Mouse (Mus musculus) forebrain, postnatal 0 days (tissue): ENCODE measurements around the gene Krt20. TPM values are rescaled to one million over a fixed set of nuclear protein-coding genes. Genes with fewer than 3 reads are reported as not detected.

ENCODE experiments used
- ATAC-seq: fragments of 200-750 bp; cut with Nextera tagmentation; 2 replicates; pipeline ENCODE4 v1.8.0; 2017; ENCODE audit warnings: mild to moderate bottlenecking, moderate library complexity
- DNase-seq: peaks from one replicate; pipeline ENCODE4 v3.0.0-alpha.2; 2015
- H3K27ac ChIP-seq: fragments of 300-500 bp; sonication (generic); 2 replicates; pipeline ENCODE4 v1.5.1; 2014; ENCODE audit warnings: low read depth, mild to moderate bottlenecking, antibody characterized with exemption, low read length, moderate library complexity, mixed read lengths
- H3K27me3 ChIP-seq: fragments of 300-500 bp; sonication (generic); 2 replicates; pipeline ENCODE4 v1.6.1; 2014; ENCODE audit warnings: mild to moderate bottlenecking, low read length, mixed read lengths; ENCODE audit not compliant: insufficient read depth
- H3K36me3 ChIP-seq: fragments of 300-500 bp; sonication (generic); 2 replicates; pipeline ENCODE4 v1.6.1; 2014; ENCODE audit warnings: mild to moderate bottlenecking, moderate library complexity; ENCODE audit not compliant: insufficient read depth
- H3K4me1 ChIP-seq: fragments of 300-500 bp; sonication (generic); 2 replicates; pipeline ENCODE4 v1.6.1; 2014; ENCODE audit warnings: antibody characterized with exemption; ENCODE audit not compliant: insufficient read depth
- H3K4me2 ChIP-seq: fragments of 300-500 bp; sonication (generic); 2 replicates; pipeline ENCODE4 v1.6.1; 2014; ENCODE audit warnings: low read depth, mild to moderate bottlenecking, moderate library complexity
- H3K4me3 ChIP-seq: fragments of 300-500 bp; sonication (generic); 2 replicates; pipeline ENCODE4 v1.5.1; 2014; ENCODE audit warnings: low read depth, low read length, mixed read lengths
- H3K9ac ChIP-seq: fragments of 300-500 bp; sonication (generic); 2 replicates; pipeline ENCODE4 v1.6.1; 2014; ENCODE audit warnings: mild to moderate bottlenecking
- H3K9me3 ChIP-seq: fragments of 300-500 bp; sonication (generic); 2 replicates; pipeline ENCODE4 v1.6.1; 2016; ENCODE audit warnings: low read length
- CTCF ChIP-seq: sonication (generic); IDR thresholded peaks from 2 replicates; pipeline ENCODE4 v1.5.1; 2016; ENCODE audit warnings: antibody characterized with exemption, control low read depth, low read depth
- WGBS: fragments of 180-500 bp; shearing (Covaris S2); extraction: QIAGEN DNeasy Blood & Tissue Kit; methylation state at CpG from one replicate; pipeline ENCODE4 v1.1.7; 2014; 5-methylcytosine and 5-hydroxymethylcytosine counted together
- polyA plus RNA-seq: library from polyadenylated mRNA; unstranded; fragments of >200 nt; fragmentation: Nextera tagmentation; extraction: Ambion mirVana; gene quantifications from 2 replicates; pipeline ENCODE4 v1.2.1, GENCODE M21; 2015
- total RNA-seq: library from RNA; depleted of rRNA; stranded (reverse); fragments of >200 nt; gene quantifications from 2 replicates; pipeline ENCODE4 v1.2.3, GENCODE M21; 2014; rRNA removed

Gene Krt20
- total RNA-seq (not detected in 2 replicates), polyA plus RNA-seq (0.09 and 0.10 TPM in 2 replicates)

GRCm38 (mm10) chr11:99437972-99438371 is at the start of gene Krt20:
Gene Krt20 (minus strand): TSS chr11:99438150.
- WGBS = 67% methylated on average over 10 of the region's 10 CpGs
- no peaks in the 10 kb centered on the region for H3K9me3 ChIP-seq

GRCm38 (mm10) chr11:99474981-99475380 is 37.0 kb upstream of the Krt20 start:
- H3K36me3 ChIP-seq = no peaks in the 10 kb centered on the region
- H3K4me3 ChIP-seq = no peak overlapping the region
- H3K9ac ChIP-seq = no peak overlapping the region
- no peaks in the 10 kb centered on the region for H3K27me3 ChIP-seq
- H3K4me2 ChIP-seq = no peak overlapping the region
- no peaks in the 10 kb centered on the region for H3K9me3 ChIP-seq
- WGBS = 86% methylated on average over 3 of the region's 3 CpGs
- no peak overlapping the region for H3K27ac ChIP-seq
- ATAC-seq = no peak
- TF ChIP-seq CTCF = no peak
- no peaks in the 10 kb centered on the region for H3K4me1 ChIP-seq
- no peak for DNase-seq

More at GRCm38 (mm10) chr11:99437972-99438371, at the start of gene Krt20:
- DNase-seq (no peak), ATAC-seq (no peak)
- Histone ChIP-seq H3K9ac (no peak within 1 kb of the TSS), H3K4me1 (no peaks in the 10 kb centered on the region), H3K36me3 (no peaks in the 10 kb centered on the region), H3K4me2 (no peak within 1 kb of the TSS), H3K4me3 (no peak within 1 kb of the TSS), H3K27me3 (no peaks in the 10 kb centered on the region), H3K27ac (no peak within 1 kb of the TSS)
- TF ChIP-seq CTCF = no peak

- Histone ChIP-seq H3K27me3 (no peaks in the 10 kb centered on the region), H3K36me3 (no peaks in the 10 kb centered on the region), H3K4me2 (no peak overlapping the region), H3K9ac (no peak overlapping the region), H3K9me3 (no peaks in the 10 kb centered on the region), H3K4me1 (no peaks in the 10 kb centered on the region), H3K4me3 (no peak overlapping the region), H3K27ac (no peak overlapping the region)
- 69% methylated on average over 6 of the region's 6 CpGs for whole genome bisulfite sequencing
- DNase-seq = no peak
- no peak for TF ChIP-seq CTCF
- no peak for ATAC-seq
Observed at GRCm38 (mm10) chr11:99473433-99473832, 35.5 kb upstream of the Krt20 start.

GRCm38 (mm10) chr11:99472405-99472804 is 34.5 kb upstream of the Krt20 start:
- TF ChIP-seq CTCF = no peak
- H3K4me1 ChIP-seq = no peaks in the 10 kb centered on the region
- no peaks in the 10 kb centered on the region for H3K9me3 ChIP-seq
- H3K27ac ChIP-seq = no peak overlapping the region
- H3K36me3 ChIP-seq = no peaks in the 10 kb centered on the region
- no peak overlapping the region for H3K4me2 ChIP-seq
- no peak overlapping the region for H3K4me3 ChIP-seq
- no peaks in the 10 kb centered on the region for H3K27me3 ChIP-seq
- H3K9ac ChIP-seq = no peak overlapping the region
- no peak for ATAC-seq
- WGBS = 90% methylated on average over 4 of the region's 4 CpGs
- DNase-seq = no peak

- H3K4me1 ChIP-seq = no peaks in the 10 kb centered on the region
- no peaks in the 10 kb centered on the region for H3K36me3 ChIP-seq
- DNase-seq = no peak
- H3K27me3 ChIP-seq = no peaks in the 10 kb centered on the region
- TF ChIP-seq CTCF = no peak
- no peak overlapping the region for H3K9ac ChIP-seq
- no peak overlapping the region for H3K27ac ChIP-seq
- no peak for ATAC-seq
- no peak overlapping the region for H3K4me2 ChIP-seq
- H3K9me3 ChIP-seq = no peaks in the 10 kb centered on the region
- 94% methylated on average over 6 of the region's 6 CpGs for WGBS
- no peak overlapping the region for H3K4me3 ChIP-seq
Observed at GRCm38 (mm10) chr11:99471946-99472345, 34.0 kb upstream of the Krt20 start.

- no peak for TF ChIP-seq CTCF
- H3K36me3 ChIP-seq = no peaks in the 10 kb centered on the region
- H3K4me2 ChIP-seq = no peak overlapping the region
- H3K4me3 ChIP-seq = no peak overlapping the region
- WGBS = 92% methylated on average over 4 of the region's 4 CpGs
- H3K4me1 ChIP-seq = no peaks in the 10 kb centered on the region
- H3K9me3 ChIP-seq = no peaks in the 10 kb centered on the region
- H3K9ac ChIP-seq = no peak overlapping the region
- H3K27me3 ChIP-seq = no peaks in the 10 kb centered on the region
- no peak overlapping the region for H3K27ac ChIP-seq
- ATAC-seq (no peak), DNase-seq (no peak)
Observed at GRCm38 (mm10) chr11:99469228-99469627, 31.3 kb upstream of the Krt20 start.

- no peak overlapping the region for H3K9ac ChIP-seq
- H3K4me3 ChIP-seq = no peak overlapping the region
- H3K9me3 ChIP-seq = no peaks in the 10 kb centered on the region
- no peaks in the 10 kb centered on the region for H3K36me3 ChIP-seq
- no peaks in the 10 kb centered on the region for H3K27me3 ChIP-seq
- DNase-seq (no peak), ATAC-seq (no peak)
- 84% methylated on average over 11 of the region's 11 CpGs for WGBS
- H3K4me2 ChIP-seq = no peak overlapping the region
- no peak for TF ChIP-seq CTCF
- no peak overlapping the region for H3K27ac ChIP-seq
- no peaks in the 10 kb centered on the region for H3K4me1 ChIP-seq
Observed at GRCm38 (mm10) chr11:99468566-99468965, 30.6 kb upstream of the Krt20 start.
